Mouse (Mus musculus): ENCODE results near the gene Btbd16. TPM values are rescaled to one million over a fixed set of nuclear protein-coding genes. Genes with fewer than 3 reads are reported as not detected.

Gene Btbd16
- polyA plus RNA-seq, 1 experiment from 2014 or later: not detected

- Histone ChIP-seq H3K4me2 (ENCODE audit: low read depth, severe bottlenecking) (no peak overlapping the region), H3K27me3 (ENCODE audit: control insufficient read depth, insufficient read depth, low read length) (no peaks in the 10 kb centered on the region), H3K9me3 (ENCODE audit: control insufficient read depth, low read length) (no peaks in the 10 kb centered on the region), H3K27ac (replicated peaks; ENCODE audit: low read depth, low read length) (no peak overlapping the region), H3K9ac (ENCODE audit: low read length) (no peak overlapping the region), H3K36me3 (ENCODE audit: control insufficient read depth, insufficient read depth, low read length) (no peaks in the 10 kb centered on the region), H3K4me1 (ENCODE audit: control insufficient read depth, insufficient read depth, low read length) (no peaks in the 10 kb centered on the region), H3K4me3 (ENCODE audit: low read depth, low read length) (no peak overlapping the region)
- ATAC-seq (ENCODE audit: insufficient number of reproducible peaks, low FRiP score, low TSS enrichment, low read depth) (no peak), DNase-seq (ENCODE audit: low spot score) (no peak)
- WGBS: 87% methylated on average over 7 of the region's 7 CpGs
Observed at GRCm38 (mm10) chr7:130816243-130816642, 42.4 kb downstream of the Btbd16 start.

- WGBS: 74% methylated on average over 5 of the region's 5 CpGs
- H3K9ac ChIP-seq (ENCODE audit: low read length): no peak overlapping the region
- H3K27me3 ChIP-seq (ENCODE audit: control insufficient read depth, insufficient read depth, low read length): no peaks in the 10 kb centered on the region
- DNase-seq (ENCODE audit: low spot score) (no peak), ATAC-seq (ENCODE audit: insufficient number of reproducible peaks, low FRiP score, low TSS enrichment, low read depth) (no peak)
- no peaks in the 10 kb centered on the region for H3K36me3 ChIP-seq (ENCODE audit: control insufficient read depth, insufficient read depth, low read length)
- no peaks in the 10 kb centered on the region for H3K4me1 ChIP-seq (ENCODE audit: control insufficient read depth, insufficient read depth, low read length)
- no peaks in the 10 kb centered on the region for H3K9me3 ChIP-seq (ENCODE audit: control insufficient read depth, low read length)
- H3K4me2 ChIP-seq (ENCODE audit: low read depth, severe bottlenecking): no peak overlapping the region
- no peak overlapping the region for H3K27ac ChIP-seq (replicated peaks; ENCODE audit: low read depth, low read length)
- no peak overlapping the region for H3K4me3 ChIP-seq (ENCODE audit: low read depth, low read length)
Observed at GRCm38 (mm10) chr7:130818813-130819212, 44.9 kb downstream of the Btbd16 start.

- ATAC-seq (ENCODE audit: insufficient number of reproducible peaks, low FRiP score, low TSS enrichment, low read depth) (no peak), DNase-seq (ENCODE audit: low spot score) (no peak)
- 86% methylated on average over 10 of the region's 10 CpGs for WGBS
- Histone ChIP-seq H3K27ac (replicated peaks; ENCODE audit: low read depth, low read length) (no peak overlapping the region), H3K4me2 (ENCODE audit: low read depth, severe bottlenecking) (no peak overlapping the region), H3K36me3 (ENCODE audit: control insufficient read depth, insufficient read depth, low read length) (no peaks in the 10 kb centered on the region), H3K27me3 (ENCODE audit: control insufficient read depth, insufficient read depth, low read length) (no peaks in the 10 kb centered on the region), H3K9me3 (ENCODE audit: control insufficient read depth, low read length) (no peaks in the 10 kb centered on the region), H3K9ac (ENCODE audit: low read length) (no peak overlapping the region), H3K4me3 (ENCODE audit: low read depth, low read length) (no peak overlapping the region), H3K4me1 (ENCODE audit: control insufficient read depth, insufficient read depth, low read length) (no peaks in the 10 kb centered on the region)
Observed at GRCm38 (mm10) chr7:130819624-130820023, 45.8 kb downstream of the Btbd16 start.

GRCm38 (mm10) chr7:130823992-130824391, 50.1 kb downstream of the Btbd16 start:
- Histone ChIP-seq H3K4me1 (ENCODE audit: control insufficient read depth, insufficient read depth, low read length) (no peaks in the 10 kb centered on the region), H3K27me3 (ENCODE audit: control insufficient read depth, insufficient read depth, low read length) (no peaks in the 10 kb centered on the region), H3K4me2 (ENCODE audit: low read depth, severe bottlenecking) (no peak overlapping the region), H3K9ac (ENCODE audit: low read length) (no peak overlapping the region), H3K4me3 (ENCODE audit: low read depth, low read length) (no peak overlapping the region), H3K27ac (replicated peaks; ENCODE audit: low read depth, low read length) (no peak overlapping the region), H3K9me3 (ENCODE audit: control insufficient read depth, low read length) (no peaks in the 10 kb centered on the region), H3K36me3 (ENCODE audit: control insufficient read depth, insufficient read depth, low read length) (no peaks in the 10 kb centered on the region)
- no peak for ATAC-seq (ENCODE audit: insufficient number of reproducible peaks, low FRiP score, low TSS enrichment, low read depth)
- WGBS: 61% methylated on average over 9 of the region's 9 CpGs
- DNase-seq (ENCODE audit: low spot score): no peak

GRCm38 (mm10) chr7:130826343-130826742, 52.5 kb downstream of the Btbd16 start:
- H3K36me3 ChIP-seq (ENCODE audit: control insufficient read depth, insufficient read depth, low read length): no peaks in the 10 kb centered on the region
- DNase-seq (ENCODE audit: low spot score): no peak
- no peak overlapping the region for H3K9ac ChIP-seq (ENCODE audit: low read length)
- no peaks in the 10 kb centered on the region for H3K9me3 ChIP-seq (ENCODE audit: control insufficient read depth, low read length)
- ATAC-seq (ENCODE audit: insufficient number of reproducible peaks, low FRiP score, low TSS enrichment, low read depth): no peak
- H3K4me2 ChIP-seq (ENCODE audit: low read depth, severe bottlenecking): no peak overlapping the region
- no peaks in the 10 kb centered on the region for H3K27me3 ChIP-seq (ENCODE audit: control insufficient read depth, insufficient read depth, low read length)
- no peak overlapping the region for H3K4me3 ChIP-seq (ENCODE audit: low read depth, low read length)
- no peaks in the 10 kb centered on the region for H3K4me1 ChIP-seq (ENCODE audit: control insufficient read depth, insufficient read depth, low read length)
- no peak overlapping the region for H3K27ac ChIP-seq (replicated peaks; ENCODE audit: low read depth, low read length)
- WGBS: 71% methylated on average over 3 of the region's 3 CpGs

- ATAC-seq (ENCODE audit: insufficient number of reproducible peaks, low FRiP score, low TSS enrichment, low read depth) (no peak), DNase-seq (ENCODE audit: low spot score) (peak; percentile 61)
- Histone ChIP-seq H3K4me1 (ENCODE audit: control insufficient read depth, insufficient read depth, low read length) (no peaks in the 10 kb centered on the region), H3K27ac (replicated peaks; ENCODE audit: low read depth, low read length) (no peak overlapping the region), H3K27me3 (ENCODE audit: control insufficient read depth, insufficient read depth, low read length) (no peaks in the 10 kb centered on the region), H3K4me3 (ENCODE audit: low read depth, low read length) (no peak overlapping the region), H3K4me2 (ENCODE audit: low read depth, severe bottlenecking) (no peak overlapping the region), H3K9ac (ENCODE audit: low read length) (no peak overlapping the region), H3K9me3 (ENCODE audit: control insufficient read depth, low read length) (no peaks in the 10 kb centered on the region), H3K36me3 (ENCODE audit: control insufficient read depth, insufficient read depth, low read length) (no peaks in the 10 kb centered on the region)
- 38% methylated on average over 3 of the region's 3 CpGs for WGBS
Observed at GRCm38 (mm10) chr7:130827431-130827830, 53.6 kb downstream of the Btbd16 start.

- no peak for ATAC-seq (ENCODE audit: insufficient number of reproducible peaks, low FRiP score, low TSS enrichment, low read depth)
Observed at GRCm38 (mm10) chr7:130827844-130828403, 54.1 kb downstream of the Btbd16 start.

GRCm38 (mm10) chr7:130828475-130828874, 54.6 kb downstream of the Btbd16 start:
- no peaks in the 10 kb centered on the region for H3K36me3 ChIP-seq (ENCODE audit: control insufficient read depth, insufficient read depth, low read length)
- H3K4me3 ChIP-seq (ENCODE audit: low read depth, low read length): no peak overlapping the region
- WGBS: 85% methylated on average over 10 of the region's 10 CpGs
- no peak for DNase-seq (ENCODE audit: low spot score)
- ATAC-seq (ENCODE audit: insufficient number of reproducible peaks, low FRiP score, low TSS enrichment, low read depth): no peak
- no peaks in the 10 kb centered on the region for H3K27me3 ChIP-seq (ENCODE audit: control insufficient read depth, insufficient read depth, low read length)
- no peaks in the 10 kb centered on the region for H3K9me3 ChIP-seq (ENCODE audit: control insufficient read depth, low read length)
- no peaks in the 10 kb centered on the region for H3K4me1 ChIP-seq (ENCODE audit: control insufficient read depth, insufficient read depth, low read length)
- no peak overlapping the region for H3K4me2 ChIP-seq (ENCODE audit: low read depth, severe bottlenecking)
- no peak overlapping the region for H3K27ac ChIP-seq (replicated peaks; ENCODE audit: low read depth, low read length)
- no peak overlapping the region for H3K9ac ChIP-seq (ENCODE audit: low read length)

More at GRCm38 (mm10) chr7:130827844-130828403, 54.1 kb downstream of the Btbd16 start:
- Histone ChIP-seq H3K9me3 (ENCODE audit: control insufficient read depth, low read length) (no peaks in the 10 kb centered on the region), H3K27me3 (ENCODE audit: control insufficient read depth, insufficient read depth, low read length) (no peaks in the 10 kb centered on the region), H3K4me1 (ENCODE audit: control insufficient read depth, insufficient read depth, low read length) (no peaks in the 10 kb centered on the region), H3K9ac (ENCODE audit: low read length) (no peak overlapping the region), H3K4me2 (ENCODE audit: low read depth, severe bottlenecking) (no peak overlapping the region), H3K27ac (replicated peaks; ENCODE audit: low read depth, low read length) (no peak overlapping the region), H3K36me3 (ENCODE audit: control insufficient read depth, insufficient read depth, low read length) (no peaks in the 10 kb centered on the region), H3K4me3 (ENCODE audit: low read depth, low read length) (no peak overlapping the region)
- no peak for DNase-seq (ENCODE audit: low spot score)
- 89% methylated on average over 9 of the region's 9 CpGs for WGBS

GRCm38 (mm10) chr7:130831586-130831985, 57.7 kb downstream of the Btbd16 start:
- H3K27ac ChIP-seq (replicated peaks; ENCODE audit: low read depth, low read length): no peak overlapping the region
- 94% methylated on average over 5 of the region's 5 CpGs for WGBS
- H3K9ac ChIP-seq (ENCODE audit: low read length): no peak overlapping the region
- H3K4me2 ChIP-seq (ENCODE audit: low read depth, severe bottlenecking): no peak overlapping the region
- ATAC-seq (ENCODE audit: insufficient number of reproducible peaks, low FRiP score, low TSS enrichment, low read depth): no peak
- H3K4me3 ChIP-seq (ENCODE audit: low read depth, low read length): no peak overlapping the region
- H3K27me3 ChIP-seq (ENCODE audit: control insufficient read depth, insufficient read depth, low read length): 0 out of 2 replicates have a peak, but pooled peaks cover 3% of the 10 kb centered on the region
- no peaks in the 10 kb centered on the region for H3K36me3 ChIP-seq (ENCODE audit: control insufficient read depth, insufficient read depth, low read length)
- DNase-seq (ENCODE audit: low spot score): no peak
- H3K4me1 ChIP-seq (ENCODE audit: control insufficient read depth, insufficient read depth, low read length): no peaks in the 10 kb centered on the region
- no peaks in the 10 kb centered on the region for H3K9me3 ChIP-seq (ENCODE audit: control insufficient read depth, low read length)
